Mouse (Mus musculus): ENCODE measurements at regions not wholly inside any gene's neighbourhood (a gene's known extent, or its start where the extent isn't known, plus 50 kb on each side); places are given as distances from the start of the nearest gene placed in this dataset.
A peak's percentile ranks its signal among the peaks of the same experiment; 100 is the strongest.
"Not testable (repeated sequence)": the region's sequence is repeated elsewhere in the genome, so short reads cannot be mapped to it uniquely, and the experiment has no call there.

- no peak for DNase-seq
Measured at GRCm38 (mm10) chr5:97831421-97831820, 199.4 kb downstream of the Antxr2 start.

GRCm38 (mm10) chr5:97817485-97817884 lies 213.4 kb downstream of the Antxr2 start:
- DNase-seq, result no peak

- DNase-seq, result no peak
Measured at GRCm38 (mm10) chr5:97815357-97815756, 215.5 kb downstream of the Antxr2 start.

GRCm38 (mm10) chr5:97814700-97815099 lies 216.1 kb downstream of the Antxr2 start:
- no peak for DNase-seq

GRCm38 (mm10) chr5:97812611-97813350 lies 218.1 kb downstream of the Antxr2 start:
- DNase-seq, result no peak

GRCm38 (mm10) chr5:97809007-97809406 lies 221.8 kb downstream of the Antxr2 start:
- DNase-seq, result peak; percentile 39

- no peak for DNase-seq
Measured at GRCm38 (mm10) chr5:97807171-97807570, 223.7 kb downstream of the Antxr2 start.

- DNase-seq, result no peak
Measured at GRCm38 (mm10) chr5:97806754-97807153, 224.1 kb downstream of the Antxr2 start.

GRCm38 (mm10) chr5:97800017-97800416 lies 230.8 kb downstream of the Antxr2 start:
- DNase-seq, result no peak

GRCm38 (mm10) chr5:97788175-97788574 lies 242.7 kb downstream of the Antxr2 start:
- DNase-seq, result no peak

- DNase-seq, result no peak
Measured at GRCm38 (mm10) chr5:97787001-97787400, 243.8 kb downstream of the Antxr2 start.

- DNase-seq, result not testable (repeated sequence)
Measured at GRCm38 (mm10) chr5:97775100-97775499, 255.7 kb downstream of the Antxr2 start.

- DNase-seq, result peak; percentile 59
Measured at GRCm38 (mm10) chr5:97773451-97773850, 257.4 kb downstream of the Antxr2 start.

- DNase-seq, result no peak
Measured at GRCm38 (mm10) chr5:97737339-97737738, 280.5 kb upstream of the Gk2 start.

- DNase-seq, result no peak
Measured at GRCm38 (mm10) chr5:97730920-97731319, 274.1 kb upstream of the Gk2 start.

- DNase-seq, result not testable (repeated sequence)
Measured at GRCm38 (mm10) chr5:97719364-97719763, 262.5 kb upstream of the Gk2 start.

- no peak for DNase-seq
Measured at GRCm38 (mm10) chr5:97705270-97705669, 248.4 kb upstream of the Gk2 start.

GRCm38 (mm10) chr5:97700507-97700906 lies 243.7 kb upstream of the Gk2 start:
- DNase-seq, result no peak

GRCm38 (mm10) chr5:97697581-97698134 lies 240.8 kb upstream of the Gk2 start:
- DNase-seq, result peak; percentile 59

GRCm38 (mm10) chr5:97693333-97693940 lies 236.6 kb upstream of the Gk2 start:
- no peak for DNase-seq

- DNase-seq, result no peak
Measured at GRCm38 (mm10) chr5:97685443-97685842, 228.6 kb upstream of the Gk2 start.

- DNase-seq, result no peak
Measured at GRCm38 (mm10) chr5:97684592-97685258, 227.9 kb upstream of the Gk2 start.

GRCm38 (mm10) chr5:97669726-97670125 lies 212.9 kb upstream of the Gk2 start:
- no peak for DNase-seq

Data from kidney, adult 9 months (tissue).